Mouse (Mus musculus): Measurements from ENCODE around the gene Btg2. TPM values are rescaled to one million over a fixed set of nuclear protein-coding genes. Genes with fewer than 3 reads are reported as not detected.

Gene Btg2
- polyA plus RNA-seq, 1 experiment, result 79.9 TPM

DNA sequence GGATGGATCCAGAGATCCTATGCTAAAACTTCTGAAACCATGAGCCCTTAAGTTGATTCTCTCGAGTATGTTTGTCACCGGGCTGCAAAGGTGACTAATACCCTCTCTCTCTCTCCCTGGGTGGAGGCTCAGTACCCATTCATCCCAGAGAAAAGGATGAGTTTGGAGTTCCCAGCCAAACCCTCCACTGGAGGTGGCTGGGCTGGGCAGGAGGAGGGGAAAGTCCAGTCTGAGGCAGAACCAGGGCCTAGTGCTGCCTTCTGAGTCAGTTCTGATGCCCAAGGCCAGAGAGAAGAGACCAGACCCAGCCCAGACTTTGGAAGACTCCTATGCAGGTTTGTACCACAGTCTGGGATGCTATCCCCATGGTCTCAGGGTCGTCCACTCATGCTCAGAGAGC lies 22.7 kb upstream of the Btg2 start:
- WGBS, result 86% methylated on average over 3 of the region's 3 CpGs
- Histone ChIP-seq H3K27ac (ENCODE audit: control insufficient read depth, insufficient read depth, low read depth, low read length, poor library complexity) (no peak overlapping the region), H3K4me1 (ENCODE audit: control insufficient read depth, insufficient read depth, low read length) (peaks cover 12% of the 10 kb centered on the region; the same call in 1 of the 2 replicates)

DNA sequence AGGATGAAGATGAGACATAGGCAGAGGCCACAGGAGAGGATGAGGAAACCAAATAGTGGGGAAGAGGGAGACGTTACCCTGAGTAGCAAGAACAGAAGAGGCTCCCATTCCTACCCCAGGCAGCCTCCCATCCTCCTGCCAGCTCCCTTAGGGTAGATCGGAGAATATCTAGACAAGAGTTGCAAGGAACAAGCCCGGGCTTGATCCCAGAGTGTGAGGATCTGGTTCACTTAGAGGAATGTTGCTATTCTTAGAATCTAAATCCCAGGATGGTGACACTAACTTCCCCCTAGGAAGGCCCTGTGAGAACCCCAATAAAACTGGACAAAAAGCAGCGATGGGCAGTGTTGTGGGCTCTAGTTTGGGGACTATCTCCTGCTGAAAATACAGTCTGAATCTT lies 22.0 kb upstream of the Btg2 start:
- TF ChIP-seq CTCF (IDR thresholded peaks at IDR 0.05; ENCODE audit: control insufficient read depth, insufficient read depth, low read length) (no peak), POLR2A (IDR thresholded peaks at IDR 0.05; ENCODE audit: borderline replicate concordance, control insufficient read depth, low read depth, low read length) (no peak)
- Histone ChIP-seq H3K27ac (ENCODE audit: control insufficient read depth, insufficient read depth, low read depth, low read length, poor library complexity) (no peak overlapping the region), H3K4me1 (ENCODE audit: control insufficient read depth, insufficient read depth, low read length) (peaks cover 13% of the 10 kb centered on the region; the same call in 1 of the 2 replicates), H3K4me3 (replicated peaks; ENCODE audit: control insufficient read depth, low read depth, low read length) (no peak overlapping the region)
- WGBS, result 85% methylated on average over 4 of the region's 4 CpGs

More for the DNA sequence above, 22.7 kb upstream of the Btg2 start:
- no peak for TF ChIP-seq POLR2A (IDR thresholded peaks at IDR 0.05; ENCODE audit: borderline replicate concordance, control insufficient read depth, low read depth, low read length)
- no peak for TF ChIP-seq CTCF (IDR thresholded peaks at IDR 0.05; ENCODE audit: control insufficient read depth, insufficient read depth, low read length)
- no peak overlapping the region for H3K4me3 ChIP-seq (replicated peaks; ENCODE audit: control insufficient read depth, low read depth, low read length)

DNA sequence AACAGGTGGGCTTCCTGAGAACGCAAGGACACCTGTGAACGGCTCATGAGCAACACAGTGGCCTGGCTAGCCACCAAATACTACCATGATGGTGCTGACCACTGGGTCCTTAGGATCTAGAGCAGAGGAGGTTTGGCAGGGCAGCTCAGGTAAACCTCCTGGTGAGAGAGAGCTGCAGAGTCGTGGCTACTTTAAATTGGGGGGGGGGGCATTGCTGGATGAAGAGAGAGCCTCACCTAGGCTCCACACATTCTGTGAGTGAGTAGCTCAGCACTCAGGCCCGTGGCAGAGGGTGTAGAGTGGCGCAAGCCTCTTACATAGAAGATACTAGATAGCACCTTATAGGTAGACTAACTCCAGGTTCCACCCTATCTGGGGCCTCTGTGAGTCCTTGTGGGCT lies 21.5 kb upstream of the Btg2 start:
- no peak for TF ChIP-seq POLR2A (IDR thresholded peaks at IDR 0.05; ENCODE audit: borderline replicate concordance, control insufficient read depth, low read depth, low read length)
- TF ChIP-seq CTCF (IDR thresholded peaks at IDR 0.05; ENCODE audit: control insufficient read depth, insufficient read depth, low read length), result no peak
- no peak overlapping the region for H3K4me3 ChIP-seq (replicated peaks; ENCODE audit: control insufficient read depth, low read depth, low read length)
- peaks cover 16% of the 10 kb centered on the region for H3K4me1 ChIP-seq (ENCODE audit: control insufficient read depth, insufficient read depth, low read length)
- 75% methylated on average over 5 of the region's 5 CpGs for WGBS
- H3K27ac ChIP-seq (ENCODE audit: control insufficient read depth, insufficient read depth, low read depth, low read length, poor library complexity), result no peak overlapping the region

DNA sequence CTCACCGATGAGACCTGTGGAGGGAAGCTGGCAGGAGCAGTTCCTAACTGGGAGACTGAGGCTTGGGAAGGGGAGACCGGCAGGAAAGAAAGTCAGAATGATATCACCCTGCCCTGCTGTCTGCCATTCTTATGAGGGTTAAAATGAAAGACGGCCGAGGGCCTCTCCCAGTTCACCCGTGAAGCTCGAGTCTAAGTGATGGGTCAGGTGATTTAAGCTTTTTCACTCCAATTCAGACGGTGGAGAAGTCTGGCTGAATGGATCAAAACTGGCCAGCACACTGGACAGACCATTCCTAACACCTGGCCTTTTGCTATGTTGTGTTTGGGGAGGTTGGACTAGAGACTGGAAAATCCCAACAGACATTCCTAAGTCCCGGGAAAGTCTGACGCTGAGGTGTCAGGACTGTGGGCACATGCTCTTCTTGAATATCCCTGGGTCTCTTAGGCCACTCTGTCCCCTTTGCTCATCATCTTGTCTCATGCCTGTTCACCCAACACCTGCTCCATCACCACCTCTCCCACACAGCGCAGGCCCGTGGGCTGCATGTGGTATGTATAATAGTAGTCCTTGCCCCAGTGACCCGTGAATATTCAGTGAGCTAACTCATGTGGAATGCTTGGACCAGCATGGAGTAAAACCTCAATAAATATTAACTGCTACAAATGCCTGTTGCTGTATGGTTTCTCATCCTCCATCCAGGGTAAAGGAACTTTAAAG lies 20.8 kb upstream of the Btg2 start:
- peak overlapping the region; percentile 75 for H3K4me3 ChIP-seq (replicated peaks; ENCODE audit: control insufficient read depth, low read depth, low read length)
- peaks cover 14% of the 10 kb centered on the region for H3K4me1 ChIP-seq (ENCODE audit: control insufficient read depth, insufficient read depth, low read length)
- H3K27ac ChIP-seq (ENCODE audit: control insufficient read depth, insufficient read depth, low read depth, low read length, poor library complexity), result peak overlapping the region; percentile 94
- no peak for TF ChIP-seq CTCF (IDR thresholded peaks at IDR 0.05; ENCODE audit: control insufficient read depth, insufficient read depth, low read length)
- no peak for TF ChIP-seq POLR2A (IDR thresholded peaks at IDR 0.05; ENCODE audit: borderline replicate concordance, control insufficient read depth, low read depth, low read length)
- 26% methylated on average over 12 of the region's 12 CpGs for WGBS

DNA sequence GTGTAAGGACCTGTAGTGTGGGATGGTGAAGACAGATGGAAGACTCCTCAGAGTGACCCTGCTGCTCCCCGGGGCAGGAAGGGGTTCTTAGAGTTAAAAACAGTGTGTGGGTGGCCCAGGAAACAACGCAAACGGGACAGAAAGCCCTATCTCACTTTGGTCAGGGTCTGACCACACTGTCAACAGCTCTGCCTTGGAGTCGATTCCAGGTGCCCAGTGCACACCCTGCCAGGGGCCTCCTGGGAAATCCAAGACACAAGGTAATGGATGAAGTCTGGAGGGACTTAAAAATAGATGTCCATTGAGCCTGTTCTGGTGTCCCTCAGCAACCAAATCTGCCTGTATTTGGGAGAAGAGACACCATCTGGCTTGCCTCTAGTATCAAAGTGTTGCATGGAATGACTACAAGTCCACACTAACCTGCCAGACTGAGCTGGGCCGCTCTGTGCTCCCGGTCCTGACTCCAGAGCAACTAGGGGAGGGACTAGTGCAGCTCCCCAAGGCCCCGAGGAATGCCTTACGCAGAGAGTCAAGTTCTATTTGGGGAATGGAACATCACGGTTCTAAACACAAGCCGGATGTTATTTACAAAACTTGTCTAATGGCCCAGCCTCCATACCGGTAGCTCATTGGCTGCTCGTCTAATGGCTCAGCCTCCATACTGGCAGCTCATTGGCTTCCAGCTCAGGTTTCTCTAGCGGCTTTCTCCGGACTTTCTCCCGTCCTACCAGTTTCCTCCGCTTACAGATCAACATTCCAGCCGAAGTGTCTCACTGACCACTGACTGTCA lies 20.0 kb upstream of the Btg2 start:
- WGBS, result 2% methylated on average over 17 of the region's 17 CpGs
- peak overlapping the region; percentile 75 for H3K4me3 ChIP-seq (replicated peaks; ENCODE audit: control insufficient read depth, low read depth, low read length)
- TF ChIP-seq POLR2A (IDR thresholded peaks at IDR 0.05; ENCODE audit: borderline replicate concordance, control insufficient read depth, low read depth, low read length) (peak; percentile 63; the same call in 1 of the 2 replicates), CTCF (IDR thresholded peaks at IDR 0.05; ENCODE audit: control insufficient read depth, insufficient read depth, low read length) (no peak)
- H3K4me1 ChIP-seq (ENCODE audit: control insufficient read depth, insufficient read depth, low read length), result peaks cover 15% of the 10 kb centered on the region
- peak overlapping the region; percentile 94 for H3K27ac ChIP-seq (ENCODE audit: control insufficient read depth, insufficient read depth, low read depth, low read length, poor library complexity)

DNA sequence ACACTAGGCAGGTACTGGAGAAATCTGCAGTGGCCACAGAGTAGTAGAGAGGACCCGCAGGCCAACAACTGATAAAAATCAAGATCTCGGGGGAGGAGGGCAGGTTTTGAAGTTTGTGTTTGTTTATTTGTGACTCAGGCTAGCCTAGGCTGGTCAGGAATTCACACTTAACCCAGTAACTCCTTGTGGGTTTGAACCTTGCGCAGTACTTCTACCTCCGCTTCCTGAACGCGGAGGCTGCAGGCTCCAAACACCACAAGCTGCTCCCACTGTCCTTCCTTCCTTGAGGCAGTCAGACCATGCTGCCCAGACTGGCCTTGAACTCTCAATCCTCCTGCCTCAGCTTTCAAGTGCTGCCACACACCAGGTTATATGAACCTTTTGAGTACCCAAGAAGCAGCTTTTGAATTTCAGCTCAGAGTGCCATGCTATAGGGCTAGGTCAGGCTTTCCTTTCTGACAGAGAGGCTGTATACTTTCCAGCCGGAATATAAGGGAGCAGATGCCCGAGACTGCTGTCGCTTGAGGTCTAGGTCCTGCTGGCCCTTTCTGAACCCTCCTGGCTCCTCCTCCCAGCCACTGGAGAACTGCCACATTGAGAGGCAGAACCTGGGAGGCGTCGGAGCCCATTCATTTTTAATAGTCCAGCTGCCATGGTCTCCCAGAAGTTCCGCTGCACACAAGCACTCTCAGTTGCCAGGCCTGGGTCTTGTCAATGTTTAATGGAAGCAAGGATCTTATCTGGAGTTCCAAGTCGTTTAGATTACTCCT lies 19.2 kb upstream of the Btg2 start:
- Histone ChIP-seq H3K4me1 (ENCODE audit: control insufficient read depth, insufficient read depth, low read length) (peaks cover 18% of the 10 kb centered on the region), H3K4me3 (replicated peaks; ENCODE audit: control insufficient read depth, low read depth, low read length) (peak overlapping the region; percentile 17), H3K27ac (ENCODE audit: control insufficient read depth, insufficient read depth, low read depth, low read length, poor library complexity) (peak overlapping the region; percentile 94)
- 41% methylated on average over 13 of the region's 13 CpGs for WGBS
- TF ChIP-seq POLR2A (IDR thresholded peaks at IDR 0.05; ENCODE audit: borderline replicate concordance, control insufficient read depth, low read depth, low read length) (no peak), CTCF (IDR thresholded peaks at IDR 0.05; ENCODE audit: control insufficient read depth, insufficient read depth, low read length) (no peak)

DNA sequence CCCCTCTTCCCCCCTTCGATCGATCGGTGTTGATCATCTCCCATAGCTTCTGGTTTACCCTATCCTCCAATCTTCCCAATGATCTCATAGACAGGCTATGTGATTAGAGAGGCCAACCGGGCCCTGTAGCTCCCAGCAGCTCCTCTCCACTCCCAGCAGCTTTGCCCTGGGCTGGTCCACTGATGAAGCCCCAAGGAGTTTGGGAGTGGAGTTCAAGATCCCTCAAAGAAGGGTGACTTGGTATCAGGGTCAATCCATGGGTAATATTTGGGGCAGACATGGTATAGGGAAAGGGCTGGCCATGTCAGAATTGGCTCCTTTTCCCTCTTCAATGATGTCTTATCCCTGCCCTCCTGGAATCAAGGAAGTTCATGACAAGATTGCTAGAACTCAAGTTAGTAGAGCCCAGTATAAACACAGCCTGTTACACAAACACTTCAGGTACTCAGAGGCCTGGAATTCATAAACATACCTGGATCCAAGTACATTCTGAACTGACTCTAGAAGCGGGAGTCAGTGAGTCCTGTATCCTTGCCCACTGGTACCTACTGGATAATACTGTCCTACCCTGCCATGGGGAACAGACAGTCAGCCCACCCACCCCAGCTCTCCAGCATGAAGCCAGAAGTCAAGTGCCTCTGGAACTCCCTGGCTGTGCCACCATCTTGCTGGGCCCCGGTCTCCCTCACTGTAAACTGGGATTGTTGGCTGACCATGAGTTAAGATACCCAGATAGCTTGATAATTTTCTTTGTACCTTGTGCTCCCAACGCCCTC lies 18.3 kb upstream of the Btg2 start:
- 82% methylated on average over 7 of the region's 7 CpGs for WGBS
- Histone ChIP-seq H3K4me1 (ENCODE audit: control insufficient read depth, insufficient read depth, low read length) (peaks cover 20% of the 10 kb centered on the region), H3K4me3 (replicated peaks; ENCODE audit: control insufficient read depth, low read depth, low read length) (no peak overlapping the region), H3K27ac (ENCODE audit: control insufficient read depth, insufficient read depth, low read depth, low read length, poor library complexity) (peak overlapping the region; percentile 94)
- TF ChIP-seq CTCF (IDR thresholded peaks at IDR 0.05; ENCODE audit: control insufficient read depth, insufficient read depth, low read length) (no peak), POLR2A (IDR thresholded peaks at IDR 0.05; ENCODE audit: borderline replicate concordance, control insufficient read depth, low read depth, low read length) (no peak)
